Mouse (Mus musculus) kidney, embryonic 16.5 days (tissue): ENCODE results near the gene Rasd2. TPM values are rescaled to one million over a fixed set of nuclear protein-coding genes. Genes with fewer than 3 reads are reported as not detected.

Experiments used
- ATAC-seq: fragments of 200-750 bp; cut with Nextera tagmentation; 2 replicates; pipeline ENCODE4 v1.8.0; 2017; ENCODE audit warnings: moderate TSS enrichment; ENCODE audit not compliant: low FRiP score, low TSS enrichment
- H3K27ac ChIP-seq: fragments of 300-500 bp; sonication (generic); 2 replicates; pipeline ENCODE4 v1.5.1; 2014; ENCODE audit warnings: low read length
- H3K27me3 ChIP-seq: fragments of 300-500 bp; sonication (generic); 2 replicates; pipeline ENCODE4 v1.6.1; 2014; ENCODE audit warnings: low read length, control low read depth, mixed read lengths; ENCODE audit not compliant: insufficient read depth
- H3K36me3 ChIP-seq: fragments of 300-500 bp; sonication (generic); 2 replicates; pipeline ENCODE4 v1.6.1; 2014; ENCODE audit warnings: low read length, control low read depth, mixed read lengths; ENCODE audit not compliant: insufficient read depth
- H3K4me1 ChIP-seq: fragments of 300-500 bp; sonication (generic); 2 replicates; pipeline ENCODE4 v1.6.1; 2014; ENCODE audit warnings: low read length, control low read depth, mixed read lengths; ENCODE audit not compliant: insufficient read depth
- H3K4me2 ChIP-seq: fragments of 300-500 bp; sonication (generic); replicated peaks from 2 replicates; pipeline ENCODE4 v1.6.1; 2014; ENCODE audit warnings: low read depth, low read length
- H3K4me3 ChIP-seq: fragments of 300-500 bp; sonication (generic); 2 replicates; pipeline ENCODE4 v1.5.1; 2014; ENCODE audit warnings: mild to moderate bottlenecking, low read length
- H3K9ac ChIP-seq: fragments of 300-500 bp; sonication (generic); replicated peaks from 2 replicates; pipeline ENCODE4 v1.6.1; 2014; ENCODE audit warnings: low read length
- H3K9me3 ChIP-seq: fragments of 300-500 bp; sonication (generic); 2 replicates; pipeline ENCODE4 v1.6.1; 2016; ENCODE audit warnings: low read length, control low read depth
- WGBS: fragments of 180-500 bp; shearing (Covaris S2); extraction: QIAGEN DNeasy Blood & Tissue Kit; methylation state at CpG from one replicate; pipeline ENCODE4 v1.1.7; 2014; 5-methylcytosine and 5-hydroxymethylcytosine counted together
- polyA plus RNA-seq: library from polyadenylated mRNA; unstranded; fragments of >200 nt; fragmentation: Nextera tagmentation; extraction: Ambion mirVana; gene quantifications from 2 replicates; pipeline ENCODE4 v1.2.1, GENCODE M21; 2015

The Rasd2 gene
- polyA plus RNA-seq, 1 experiment from 2014 or later = 2.1 TPM

DNA sequence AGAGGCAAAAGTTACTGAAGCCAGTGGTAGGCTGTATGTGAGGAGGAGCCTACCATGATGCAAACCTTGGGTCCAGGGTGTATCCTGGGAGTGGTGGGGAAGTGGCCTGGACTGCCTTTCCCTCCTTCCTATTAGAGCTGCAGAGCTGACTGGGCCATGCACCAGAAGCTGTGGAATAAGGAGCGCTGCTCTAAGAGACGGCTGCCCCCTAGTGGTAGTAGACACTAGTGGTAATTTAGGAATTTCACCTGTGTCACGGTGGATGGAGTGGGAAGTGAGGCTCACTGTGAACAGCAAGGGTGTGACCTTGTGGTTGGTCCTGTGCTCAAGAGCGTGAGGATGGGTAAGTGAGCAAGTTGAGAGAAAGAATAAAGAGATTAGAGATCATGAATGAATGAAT is 4.2 kb downstream of the Rasd2 start:
- 7% methylated on average over 4 of the region's 4 CpGs for WGBS
- no peak overlapping the region for H3K27ac ChIP-seq
- H3K36me3 ChIP-seq = no peaks in the 10 kb centered on the region
- H3K4me2 ChIP-seq = no peak overlapping the region
- no peak overlapping the region for H3K4me3 ChIP-seq
- H3K27me3 ChIP-seq = peaks cover 30% of the 10 kb centered on the region
- peaks cover 7% of the 10 kb centered on the region for H3K4me1 ChIP-seq
- ATAC-seq = no peak
- no peak overlapping the region for H3K9ac ChIP-seq
- no peaks in the 10 kb centered on the region for H3K9me3 ChIP-seq

DNA sequence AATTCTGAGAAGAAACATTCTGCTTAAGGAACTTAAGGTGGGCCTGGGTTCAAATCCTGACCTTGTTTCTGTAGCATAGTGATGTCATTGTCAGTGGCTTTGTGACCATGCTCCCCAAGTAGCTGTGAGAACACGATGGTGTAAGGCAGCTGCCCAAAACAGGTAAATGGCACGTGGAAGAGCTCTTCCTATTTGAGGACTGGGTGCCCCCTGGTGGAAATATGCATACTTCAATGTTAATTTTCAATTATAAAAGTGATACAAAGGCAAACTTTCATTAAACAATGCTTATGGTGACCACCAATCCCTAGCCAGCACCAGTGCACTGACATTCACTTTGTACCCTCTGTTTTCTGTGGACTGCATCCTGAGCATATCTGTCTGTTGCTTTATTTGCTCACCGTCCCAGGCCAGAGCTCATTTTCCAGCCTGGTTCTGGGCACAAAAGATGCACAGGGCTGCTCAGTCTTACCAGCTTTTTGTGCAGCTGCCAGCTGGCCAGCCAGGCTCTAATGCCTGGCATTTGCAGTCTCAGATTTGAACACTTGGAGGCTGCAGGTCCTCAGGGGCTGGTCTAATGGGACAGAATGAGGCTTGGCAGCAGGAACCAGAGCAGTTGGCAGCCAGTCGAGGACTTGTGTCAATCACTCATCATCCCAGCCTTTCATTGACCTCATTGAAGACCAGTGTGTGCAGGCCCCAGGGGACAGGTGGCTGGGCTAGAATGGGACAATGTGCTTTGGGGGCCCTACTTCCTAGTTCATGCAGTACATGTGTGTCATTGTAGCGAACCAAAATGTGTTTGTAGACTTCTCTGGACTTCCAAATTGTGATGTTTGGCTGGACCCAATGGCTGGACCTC is 6.4 kb downstream of the Rasd2 start:
- no peak overlapping the region for H3K4me2 ChIP-seq
- 61% methylated on average over 5 of the region's 5 CpGs for WGBS
- ATAC-seq = no peak

GRCm38 (mm10) chr8:75222665-75223064 is 8.9 kb downstream of the Rasd2 start:
- H3K27me3 ChIP-seq = no peaks in the 10 kb centered on the region
- no peak overlapping the region for H3K4me2 ChIP-seq
- H3K4me1 ChIP-seq = 0 out of 2 replicates have a peak, but pooled peaks cover 8% of the 10 kb centered on the region
- no peaks in the 10 kb centered on the region for H3K9me3 ChIP-seq
- no peaks in the 10 kb centered on the region for H3K36me3 ChIP-seq
- H3K27ac ChIP-seq = peak overlapping the region; percentile 54; the same call in 1 of the 2 replicates
- H3K4me3 ChIP-seq = no peak overlapping the region
- ATAC-seq = no peak
- no peak overlapping the region for H3K9ac ChIP-seq
- WGBS = 66% methylated on average over 5 of the region's 5 CpGs

More for the DNA sequence above, 6.4 kb downstream of the Rasd2 start:
- Histone ChIP-seq H3K36me3 (no peaks in the 10 kb centered on the region), H3K9ac (no peak overlapping the region), H3K4me1 (0 out of 2 replicates have a peak, but pooled peaks cover 8% of the 10 kb centered on the region), H3K27me3 (peaks cover 11% of the 10 kb centered on the region), H3K27ac (no peak overlapping the region), H3K9me3 (no peaks in the 10 kb centered on the region), H3K4me3 (no peak overlapping the region)

DNA sequence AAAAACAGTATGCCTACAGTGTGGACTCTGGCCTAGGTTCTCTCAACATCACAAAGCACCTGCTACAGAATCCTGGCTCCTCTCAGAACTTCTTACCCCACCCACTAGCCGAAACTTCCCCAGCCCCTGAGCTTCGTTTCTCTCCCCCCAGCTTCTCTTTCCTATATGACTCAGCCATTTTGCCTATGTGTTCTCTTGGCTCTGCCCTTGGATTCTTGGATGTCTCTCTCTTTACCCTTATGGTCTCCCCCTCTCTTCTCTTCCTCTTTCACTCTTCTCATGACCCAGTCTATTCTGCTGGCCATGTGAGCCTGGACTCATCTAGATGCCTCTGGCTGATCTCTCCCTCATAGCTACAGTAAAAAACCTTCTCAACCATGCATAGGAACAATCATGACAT is 13.0 kb downstream of the Rasd2 start:
- Histone ChIP-seq H3K4me2 (no peak overlapping the region), H3K27ac (no peak overlapping the region), H3K36me3 (no peaks in the 10 kb centered on the region), H3K27me3 (no peaks in the 10 kb centered on the region), H3K4me1 (0 out of 2 replicates have a peak, but pooled peaks cover 8% of the 10 kb centered on the region), H3K9me3 (no peaks in the 10 kb centered on the region), H3K4me3 (no peak overlapping the region), H3K9ac (no peak overlapping the region)
- 80% methylated on average over 2 of the region's 2 CpGs for WGBS
- ATAC-seq = no peak

- H3K9ac ChIP-seq = no peak overlapping the region
- H3K9me3 ChIP-seq = no peaks in the 10 kb centered on the region
- WGBS = 66% methylated on average over 4 of the region's 4 CpGs
- H3K27me3 ChIP-seq = no peaks in the 10 kb centered on the region
- no peak overlapping the region for H3K27ac ChIP-seq
- no peak overlapping the region for H3K4me3 ChIP-seq
- no peak overlapping the region for H3K4me2 ChIP-seq
- no peak for ATAC-seq
- H3K36me3 ChIP-seq = no peaks in the 10 kb centered on the region
- no peaks in the 10 kb centered on the region for H3K4me1 ChIP-seq
These were observed 20.3 kb downstream of the Rasd2 start for GRCm38 (mm10) chr8:75233915-75234554.

DNA sequence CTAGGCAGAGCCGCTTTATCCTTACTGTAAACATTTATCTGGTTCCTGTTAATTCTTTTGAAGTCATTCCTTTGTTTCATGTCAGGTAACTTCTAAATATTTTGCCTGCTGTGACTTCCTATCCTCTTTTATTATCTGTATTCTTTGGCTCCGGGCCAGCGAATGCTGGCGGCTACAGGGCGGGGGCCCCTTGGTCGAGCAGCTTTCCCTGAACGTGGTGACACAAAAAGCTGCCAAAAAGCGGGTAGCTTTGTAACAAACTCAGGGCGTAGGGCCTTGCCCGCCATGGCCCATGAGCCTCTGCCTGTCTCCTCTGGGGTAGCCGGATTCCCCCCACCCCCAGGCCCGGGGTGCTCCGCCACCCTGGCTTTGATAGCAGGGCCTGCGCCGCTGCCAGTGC is 33.6 kb downstream of the Rasd2 start:
- Histone ChIP-seq H3K4me2 (no peak overlapping the region), H3K27me3 (no peaks in the 10 kb centered on the region), H3K27ac (no peak overlapping the region), H3K36me3 (no peaks in the 10 kb centered on the region), H3K9ac (no peak overlapping the region), H3K9me3 (peaks cover 6% of the 10 kb centered on the region; the same call in 1 of the 2 replicates), H3K4me1 (no peaks in the 10 kb centered on the region), H3K4me3 (no peak overlapping the region)
- WGBS = 86% methylated on average over 15 of the region's 15 CpGs
- ATAC-seq = no peak

DNA sequence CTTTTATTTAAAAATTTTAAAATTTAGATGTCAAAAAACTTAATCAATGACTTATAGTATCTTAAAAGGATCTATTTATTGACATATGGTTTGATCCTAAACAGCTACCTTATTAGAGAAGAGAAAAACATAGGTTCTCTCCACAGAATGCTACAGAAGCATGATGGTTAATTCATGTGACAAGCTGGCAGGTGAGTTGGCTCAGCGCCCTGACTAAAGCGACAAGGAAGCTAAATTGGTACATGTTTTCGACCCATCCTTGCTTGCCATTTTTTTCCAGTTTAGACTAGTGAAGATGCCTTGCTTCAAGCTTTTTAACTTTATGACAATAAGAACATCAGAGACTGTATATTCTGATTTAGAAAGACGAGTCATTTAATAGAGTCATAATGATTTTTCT is 35.4 kb downstream of the Rasd2 start:
- 94% methylated on average over 4 of the region's 4 CpGs for WGBS

DNA sequence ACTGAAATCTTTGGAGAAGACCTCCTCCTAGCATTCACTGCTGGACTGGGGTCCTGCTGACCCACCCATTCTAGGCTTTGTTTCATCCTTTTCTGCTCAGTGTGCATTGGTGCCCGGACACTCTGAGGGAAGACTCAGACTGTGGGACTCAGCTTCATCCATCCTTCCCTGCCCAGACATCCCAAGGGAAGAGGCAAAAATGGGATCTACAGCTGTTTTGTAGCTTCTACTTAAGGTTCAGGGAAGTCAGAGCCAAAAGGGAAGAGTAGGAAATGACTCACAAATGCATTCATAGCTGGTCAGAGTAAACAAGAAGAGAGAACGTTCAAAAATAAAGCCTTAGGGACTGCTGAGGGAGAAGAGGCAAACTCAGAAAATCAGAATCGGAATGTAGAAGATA is 40.3 kb downstream of the Rasd2 start:
- no peak for ATAC-seq

More for the DNA sequence above, 35.4 kb downstream of the Rasd2 start:
- H3K27ac ChIP-seq = no peak overlapping the region
- ATAC-seq = no peak
- no peak overlapping the region for H3K9ac ChIP-seq
- H3K4me2 ChIP-seq = no peak overlapping the region
- no peaks in the 10 kb centered on the region for H3K27me3 ChIP-seq
- peaks cover 10% of the 10 kb centered on the region for H3K9me3 ChIP-seq
- no peaks in the 10 kb centered on the region for H3K4me1 ChIP-seq
- H3K4me3 ChIP-seq = no peak overlapping the region
- no peaks in the 10 kb centered on the region for H3K36me3 ChIP-seq

GRCm38 (mm10) chr8:75255635-75256034 is 41.9 kb downstream of the Rasd2 start:
- no peaks in the 10 kb centered on the region for H3K4me1 ChIP-seq
- no peak overlapping the region for H3K4me3 ChIP-seq
- no peak overlapping the region for H3K27ac ChIP-seq
- H3K27me3 ChIP-seq = no peaks in the 10 kb centered on the region
- 84% methylated on average over 3 of the region's 3 CpGs for WGBS
- ATAC-seq = no peak
- no peak overlapping the region for H3K9ac ChIP-seq
- H3K4me2 ChIP-seq = no peak overlapping the region
- no peaks in the 10 kb centered on the region for H3K36me3 ChIP-seq
- peaks cover 3% of the 10 kb centered on the region; the same call in 1 of the 2 replicates for H3K9me3 ChIP-seq

More for the DNA sequence above, 40.3 kb downstream of the Rasd2 start:
- peaks cover 3% of the 10 kb centered on the region; the same call in 1 of the 2 replicates for H3K9me3 ChIP-seq
- H3K4me1 ChIP-seq = no peaks in the 10 kb centered on the region
- no peak overlapping the region for H3K27ac ChIP-seq
- H3K9ac ChIP-seq = no peak overlapping the region
- no peak overlapping the region for H3K4me3 ChIP-seq
- 83% methylated on average over 3 of the region's 3 CpGs for WGBS
- no peaks in the 10 kb centered on the region for H3K27me3 ChIP-seq
- H3K36me3 ChIP-seq = no peaks in the 10 kb centered on the region
- H3K4me2 ChIP-seq = no peak overlapping the region

GRCm38 (mm10) chr8:75272166-75272565 is 58.4 kb downstream of the Rasd2 start:
- ATAC-seq = no peak
- no peaks in the 10 kb centered on the region for H3K36me3 ChIP-seq
- WGBS = 37% methylated on average over 4 of the region's 4 CpGs

More at GRCm38 (mm10) chr8:75272166-75272565, 58.4 kb downstream of the Rasd2 start:
- H3K27me3 ChIP-seq = no peaks in the 10 kb centered on the region
- H3K9ac ChIP-seq = no peak overlapping the region
- no peaks in the 10 kb centered on the region for H3K4me1 ChIP-seq
- no peak overlapping the region for H3K27ac ChIP-seq
- no peak overlapping the region for H3K4me3 ChIP-seq
- peaks cover 6% of the 10 kb centered on the region; the same call in 1 of the 2 replicates for H3K9me3 ChIP-seq
- H3K4me2 ChIP-seq = no peak overlapping the region
